Comparison of ENCODE assay signal across 11 mouse cellular contexts in genomic region chr12:80063402-80064150, GRCm38 (mm10). TPM values are rescaled to one million over a fixed set of nuclear protein-coding genes. Genes with fewer than 3 reads are reported as not detected.
A peak's percentile ranks its signal among the peaks of the same experiment; 100 is the strongest.
DNase-seq lines count a peak whose midpoint lies in the region; ATAC-seq and TF ChIP-seq lines count a peak whose summit lies in the region.
"Had no signal": no experiment of that assay in that cellular context is flagged by ENCODE, and none has a peak within 500 bp of the region (broad histone marks: within the 10 kb centered on the region; RNA-seq: fewer than 3 reads in every experiment).

No protein-coding gene starts in this region.

- H3K4me3 ChIP-seq in kidney, embryonic 16.5 days (ENCODE audit: low read length), result no peak overlapping the region
- H3K4me3 ChIP-seq in cortical plate, adult 2 months (ENCODE audit: insufficient read depth, low read length), result no peak overlapping the region
- no peak overlapping the region for H3K4me3 ChIP-seq in hindbrain, embryonic 11.5 days (ENCODE audit: low read depth, low read length)
- H3K4me3 ChIP-seq in midbrain, embryonic 14.5 days (replicated peaks; ENCODE audit: low read depth, low read length), result no peak overlapping the region

- no peak overlapping the region for H3K4me2 ChIP-seq in kidney, embryonic 16.5 days (replicated peaks; ENCODE audit: low read depth, low read length)
- H3K4me2 ChIP-seq in hindbrain, embryonic 11.5 days (replicated peaks; ENCODE audit: low read depth, low read length), result 0 out of 2 replicates have a peak overlapping the region, but pooled peaks have one; percentile 3
- peak overlapping the region; percentile 21; the same call in 1 of the 2 replicates for H3K4me2 ChIP-seq in midbrain, embryonic 14.5 days (ENCODE audit: low read length)

- no peak for DNase-seq in kidney, adult 9 months
- peak; percentile 28 for DNase-seq in hindbrain, embryonic 11.5 days (ENCODE audit: low spot score)
- DNase-seq in midbrain, embryonic 14.5 days, result no peak
- no peak for DNase-seq in c-Kit-positive CD71-positive TER-119-positive erythroid progenitor cells, embryonic 14.5 days (ENCODE audit: low spot score)
- no peak for DNase-seq in testis, postnatal 14 days (ENCODE audit: low spot score)
- no peak for DNase-seq in frontal cortex, postnatal 14 days (ENCODE audit: low spot score in 2 of 2)
- DNase-seq: cerebellum, adult 18-20 months; kidney, adult 18-20 months had no signal

- H3K9me3 ChIP-seq in kidney, embryonic 16.5 days (ENCODE audit: low read length), result no peaks in the 10 kb centered on the region
- H3K9me3 ChIP-seq in hindbrain, embryonic 11.5 days (ENCODE audit: control insufficient read depth, low read length), result no peaks in the 10 kb centered on the region
- H3K9me3 ChIP-seq in midbrain, embryonic 14.5 days (ENCODE audit: control insufficient read depth, low read length), result no peaks in the 10 kb centered on the region
- H3K9me3 ChIP-seq: G1E had no signal

- no peaks in the 10 kb centered on the region for H3K27me3 ChIP-seq in kidney, embryonic 16.5 days (ENCODE audit: insufficient read depth, low read length)
- H3K27me3 ChIP-seq in hindbrain, embryonic 11.5 days (ENCODE audit: control insufficient read depth, insufficient read depth, low read length), result no peaks in the 10 kb centered on the region
- no peaks in the 10 kb centered on the region for H3K27me3 ChIP-seq in midbrain, embryonic 14.5 days (ENCODE audit: control insufficient read depth, insufficient read depth, low read length)

- no peaks in the 10 kb centered on the region for H3K36me3 ChIP-seq in kidney, embryonic 16.5 days (ENCODE audit: insufficient read depth, low read length)
- no peaks in the 10 kb centered on the region for H3K36me3 ChIP-seq in hindbrain, embryonic 11.5 days (ENCODE audit: control insufficient read depth, insufficient read depth, low read length)
- H3K36me3 ChIP-seq in midbrain, embryonic 14.5 days (ENCODE audit: control insufficient read depth, insufficient read depth, low read length), result no peaks in the 10 kb centered on the region
- H3K36me3 ChIP-seq: G1E had no signal

- H3K27ac ChIP-seq in kidney, embryonic 16.5 days (ENCODE audit: low read length), result peak overlapping the region; percentile 89
- 0 out of 2 replicates have a peak overlapping the region, but pooled peaks have one; percentile 45 for H3K27ac ChIP-seq in cortical plate, adult 2 months (ENCODE audit: insufficient read depth, low read length)
- H3K27ac ChIP-seq in hindbrain, embryonic 11.5 days (ENCODE audit: low read depth, low read length), result peak overlapping the region; percentile 87
- H3K27ac ChIP-seq in midbrain, embryonic 14.5 days (replicated peaks; ENCODE audit: low read depth, low read length), result peak overlapping the region; percentile 84

- no peak for ATAC-seq in kidney, embryonic 16.5 days (ENCODE audit: low FRiP score, low TSS enrichment)
- ATAC-seq in hindbrain, embryonic 11.5 days (ENCODE audit: low FRiP score), result no peak
- no peak for ATAC-seq in midbrain, embryonic 14.5 days (ENCODE audit: low FRiP score, low TSS enrichment)

- no peak for TF ChIP-seq CTCF in cortical plate, adult 2 months (IDR thresholded peaks at IDR 0.05; ENCODE audit: extremely low read depth, insufficient read depth, low read length)

- TF ChIP-seq POLR2A in cortical plate, adult 2 months (IDR thresholded peaks at IDR 0.05; ENCODE audit: extremely low read depth, insufficient read depth, low read length), result no peak

- 46% methylated on average over 7 of the region's 7 CpGs for WGBS in kidney, embryonic 16.5 days
- WGBS in hindbrain, embryonic 11.5 days, result 20% methylated on average over 7 of the region's 7 CpGs
- 14% methylated on average over 7 of the region's 7 CpGs for whole genome bisulfite sequencing in midbrain, embryonic 14.5 days

- peaks cover 55% of the 10 kb centered on the region for H3K4me1 ChIP-seq in kidney, embryonic 16.5 days (ENCODE audit: insufficient read depth, low read length)
- H3K4me1 ChIP-seq in cortical plate, adult 2 months (ENCODE audit: control insufficient read depth, insufficient read depth, low read length), result no peaks in the 10 kb centered on the region; the same call in 1 of the 2 replicates
- peaks cover 18% of the 10 kb centered on the region for H3K4me1 ChIP-seq in hindbrain, embryonic 11.5 days (replicated peaks; ENCODE audit: control insufficient read depth, insufficient read depth, low read length)
- peaks cover 42% of the 10 kb centered on the region for H3K4me1 ChIP-seq in midbrain, embryonic 14.5 days (ENCODE audit: control insufficient read depth, insufficient read depth, low read length)

- H3K9ac ChIP-seq in kidney, embryonic 16.5 days (replicated peaks; ENCODE audit: low read length), result peak overlapping the region; percentile 29; the same call in 1 of the 2 replicates
- H3K9ac ChIP-seq in hindbrain, embryonic 11.5 days (ENCODE audit: low read depth, low read length), result no peak overlapping the region
- no peak overlapping the region for H3K9ac ChIP-seq in midbrain, embryonic 14.5 days (replicated peaks; ENCODE audit: low read length)

RNA-seq across cellular contexts. Expression of gene Zfp36l1, which starts 49.2 kb away (rescaled TPM):
- 130 and 153 TPM in 2 replicates for polyA plus RNA-seq in kidney, embryonic 16.5 days (2015; fragmentation: Nextera tagmentation; extraction: Ambion mirVana)
- 21.8 and 23.3 TPM in 2 replicates for polyA plus RNA-seq in cortical plate, adult 2 months (2012; rRNA removed)
- polyA plus RNA-seq in hindbrain, embryonic 11.5 days (2014; fragmentation: Nextera tagmentation; extraction: Ambion mirVana), result 112 and 127 TPM in 2 replicates
- polyA plus RNA-seq in midbrain, embryonic 14.5 days (2014; fragmentation: Nextera tagmentation; extraction: Ambion mirVana), result 32.3 and 52.3 TPM in 2 replicates
